Mouse (Mus musculus) cerebellum, postnatal 25 days (tissue): ENCODE results near the gene Stac.

Source experiments
- DNase-seq, 2 experiments: peaks; one replicate each; pipeline ENCODE4 v3.0.0; 2021; ENCODE audit warnings: mixed read lengths in 2 of 2

Gene Stac

DNA sequence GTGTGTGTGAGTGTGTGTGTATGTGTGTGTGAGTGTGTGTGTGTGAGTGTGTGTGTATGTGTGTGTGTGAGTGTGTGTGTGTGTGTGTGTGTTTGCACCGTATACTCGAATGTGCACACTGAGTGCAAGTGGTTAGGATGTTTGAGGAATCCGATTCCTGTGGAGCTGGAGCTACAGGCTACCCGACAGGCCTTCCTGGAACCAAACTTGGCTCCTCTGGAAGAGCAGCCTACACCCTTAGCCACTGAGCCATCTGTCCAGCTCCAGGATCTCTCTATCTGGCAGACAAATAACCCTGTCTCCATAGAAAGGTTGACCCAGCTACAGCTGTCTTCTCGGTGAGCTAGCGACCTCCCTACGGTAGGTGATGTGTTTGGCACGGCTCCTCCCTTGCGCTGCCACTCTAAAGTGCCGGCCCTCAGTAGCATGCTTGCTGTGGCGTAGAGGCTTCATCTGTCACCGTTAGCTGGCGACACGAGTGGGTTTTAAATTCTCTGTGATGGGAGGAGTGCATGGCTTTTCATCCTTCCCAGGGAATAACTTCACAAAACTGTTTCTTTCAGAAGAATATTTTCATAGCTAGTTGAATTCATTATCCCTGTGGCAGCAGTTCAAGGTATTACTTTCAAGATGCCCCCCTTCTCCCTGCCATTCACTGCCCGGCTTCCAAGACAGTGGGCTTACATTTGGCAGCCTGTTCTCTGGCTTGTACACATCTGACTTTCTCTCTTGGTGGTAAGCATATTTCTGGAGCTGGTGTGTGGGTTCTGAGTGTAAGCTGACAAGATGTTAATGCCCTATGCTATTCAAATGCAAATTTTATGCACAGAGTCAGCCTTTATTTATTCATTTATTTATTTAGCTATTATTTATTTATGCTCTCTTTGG is 175.3 kb downstream of the Stac start:
- DNase-seq: peak in 1 of 2 experiments; percentile 22
